Mouse (Mus musculus): ENCODE results near the gene Bpifa2.

DNA sequence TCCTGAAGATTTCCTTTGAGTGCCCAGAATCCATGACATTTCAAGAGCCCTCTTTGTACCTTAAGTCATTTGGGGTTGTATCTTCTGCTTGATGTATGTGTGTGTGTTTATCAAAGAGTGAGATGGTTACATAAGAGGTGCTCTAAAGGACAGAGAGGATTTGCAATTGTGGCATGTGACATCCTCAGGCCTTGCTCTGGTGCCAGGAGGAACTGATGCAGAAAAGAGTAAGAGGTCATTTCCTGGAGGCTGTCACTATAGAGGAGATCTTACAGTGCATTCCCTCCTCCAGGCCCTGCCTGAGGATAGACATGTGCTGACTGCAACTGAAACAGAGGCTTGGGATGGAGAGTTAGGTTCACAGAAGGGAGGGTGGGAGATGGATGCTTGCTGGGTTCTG, 7.0 kb upstream of the Bpifa2 start:
- TF ChIP-seq CTCF (IDR thresholded peaks at IDR 0.05; ENCODE audit: control insufficient read depth, insufficient read depth, insufficient replicate concordance, low read depth, low read length): no peak
- TF ChIP-seq POLR2A (IDR thresholded peaks at IDR 0.05; ENCODE audit: control insufficient read depth, low read depth, low read length): no peak

Measured in testis, adult 2 months (tissue).